Mouse (Mus musculus): ENCODE data around the gene Zic3. TPM values are rescaled to one million over a fixed set of nuclear protein-coding genes. Genes with fewer than 3 reads are reported as not detected.

The Zic3 gene
- 16.9 and 20.2 TPM in 2 replicates for polyA plus RNA-seq (2016; fragmentation: Nextera tagmentation; extraction: Ambion mirVana)

DNA sequence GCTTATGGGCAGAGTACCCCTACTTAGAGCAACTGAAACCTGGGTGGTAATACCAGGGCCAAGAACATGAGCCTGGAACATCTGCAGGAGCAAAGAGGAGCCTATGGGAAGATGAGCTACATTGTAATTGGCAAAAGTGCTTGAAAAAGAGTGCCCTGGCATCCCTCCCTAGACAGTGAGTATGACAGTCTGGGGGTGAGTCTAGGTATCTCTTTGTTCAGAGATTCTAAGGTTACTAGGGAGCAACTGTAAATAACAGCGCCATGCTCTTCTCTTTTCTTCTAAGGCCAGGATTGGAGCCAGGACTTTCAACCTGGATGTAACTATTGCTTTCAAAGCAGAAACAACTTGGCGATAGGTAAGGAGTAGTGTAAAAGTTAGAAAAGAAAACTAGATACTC, at the start of gene Zic3:
Gene Zic3 (plus strand): TSS at position 301 of the 400 bp plus-strand sequence.
- Histone ChIP-seq H3K27ac (replicated peaks) (no peak within 1 kb of the TSS), H3K9me3 (replicated peaks) (0 out of 2 replicates have a peak, but pooled peaks cover 3% of the 10 kb centered on the region), H3K4me1 (peaks cover 23% of the 10 kb centered on the region), H3K27me3 (ENCODE audit: low read depth, poor library complexity, severe bottlenecking) (peaks cover 93% of the 10 kb centered on the region), H3K4me3 (no peak within 1 kb of the TSS), H3K36me3 (no peaks in the 10 kb centered on the region)
- DNase-seq (ENCODE audit: low spot score), result no peak
- 89% methylated on average over 2 of the region's 2 CpGs for WGBS

DNA sequence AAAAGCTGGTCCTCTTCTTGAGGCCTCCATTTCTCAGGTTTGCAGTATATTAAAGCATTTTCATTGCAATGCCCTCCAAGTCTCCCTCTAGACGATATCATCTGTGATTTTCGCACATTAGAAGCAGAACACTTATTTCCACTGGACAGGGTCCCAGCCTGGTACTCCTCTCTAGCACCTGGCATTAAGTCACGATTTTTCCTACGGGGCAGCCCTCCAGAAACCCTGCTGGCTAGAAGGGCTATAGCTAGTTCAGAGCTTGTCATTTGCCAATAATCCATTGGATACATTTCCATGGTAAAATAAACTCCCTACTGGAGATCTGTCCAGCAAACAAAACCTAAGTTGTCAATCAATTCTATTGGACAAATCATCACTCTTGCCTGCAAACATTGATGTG, 40.1 kb upstream of the Zic3 start:
- Histone ChIP-seq H3K4me1 (0 out of 2 replicates have a peak, but pooled peaks cover 2% of the 10 kb centered on the region), H3K27ac (replicated peaks) (no peak overlapping the region), H3K4me3 (no peak overlapping the region), H3K36me3 (no peaks in the 10 kb centered on the region), H3K9me3 (replicated peaks) (no peaks in the 10 kb centered on the region), H3K27me3 (ENCODE audit: low read depth, poor library complexity, severe bottlenecking) (no peaks in the 10 kb centered on the region)
- DNase-seq (ENCODE audit: low spot score), result no peak
- WGBS, result 82% methylated on average over 4 of the region's 4 CpGs

- H3K36me3 ChIP-seq, result no peaks in the 10 kb centered on the region
- WGBS, result 62% methylated on average over 10 of the region's 10 CpGs
- H3K4me3 ChIP-seq, result no peak overlapping the region
- no peaks in the 10 kb centered on the region for H3K9me3 ChIP-seq (replicated peaks)
- no peaks in the 10 kb centered on the region for H3K27me3 ChIP-seq (ENCODE audit: low read depth, poor library complexity, severe bottlenecking)
- peak; percentile 23 for DNase-seq (ENCODE audit: low spot score)
- no peak overlapping the region for H3K27ac ChIP-seq (replicated peaks)
- H3K4me1 ChIP-seq, result 0 out of 2 replicates have a peak, but pooled peaks cover 3% of the 10 kb centered on the region
These were observed 34.9 kb upstream of the Zic3 start for GRCm38 (mm10) chrX:57987455-57988109.

DNA sequence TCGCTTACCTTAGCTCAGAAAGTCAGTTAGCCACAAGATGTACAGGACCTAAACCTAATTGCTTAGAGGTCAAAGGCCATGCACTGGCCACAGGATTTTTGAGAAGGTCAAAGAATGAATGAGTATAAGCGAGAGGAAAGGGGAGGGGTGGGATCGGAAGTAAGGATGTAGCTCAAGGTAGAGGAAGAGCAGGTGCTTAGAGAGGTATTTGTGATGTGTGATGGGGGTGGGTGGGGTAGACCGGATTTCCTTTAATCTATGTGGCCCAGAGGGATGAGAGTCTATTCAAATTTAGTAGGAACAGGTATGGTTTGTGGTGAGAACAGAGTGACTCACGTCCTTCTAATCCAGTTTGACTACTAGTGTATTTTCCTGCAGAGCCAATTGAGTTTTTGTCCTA, 9.1 kb upstream of the Zic3 start:
- peaks cover 64% of the 10 kb centered on the region for H3K27me3 ChIP-seq (ENCODE audit: low read depth, poor library complexity, severe bottlenecking)
- H3K36me3 ChIP-seq, result no peaks in the 10 kb centered on the region
- peaks cover 24% of the 10 kb centered on the region for H3K4me1 ChIP-seq
- WGBS, result 70% methylated on average over 5 of the region's 5 CpGs
- no peak overlapping the region for H3K4me3 ChIP-seq
- no peak overlapping the region for H3K27ac ChIP-seq (replicated peaks)
- no peaks in the 10 kb centered on the region for H3K9me3 ChIP-seq (replicated peaks)
- DNase-seq (ENCODE audit: low spot score), result no peak

GRCm38 (mm10) chrX:58014093-58014492, 8.4 kb upstream of the Zic3 start:
- WGBS, result 13% methylated on average over 12 of the region's 12 CpGs
- Histone ChIP-seq H3K27ac (replicated peaks) (no peak overlapping the region), H3K9me3 (replicated peaks) (no peaks in the 10 kb centered on the region), H3K4me3 (no peak overlapping the region), H3K36me3 (no peaks in the 10 kb centered on the region), H3K4me1 (peaks cover 29% of the 10 kb centered on the region), H3K27me3 (ENCODE audit: low read depth, poor library complexity, severe bottlenecking) (peaks cover 71% of the 10 kb centered on the region)
- peak; percentile 34 for DNase-seq (ENCODE audit: low spot score)

- Histone ChIP-seq H3K36me3 (no peaks in the 10 kb centered on the region), H3K27me3 (ENCODE audit: low read depth, poor library complexity, severe bottlenecking) (peaks cover 77% of the 10 kb centered on the region), H3K4me3 (no peak overlapping the region; the same call in 1 of the 2 replicates), H3K4me1 (peaks cover 30% of the 10 kb centered on the region), H3K9me3 (replicated peaks) (0 out of 2 replicates have a peak, but pooled peaks cover 3% of the 10 kb centered on the region), H3K27ac (replicated peaks) (no peak overlapping the region)
- DNase-seq (ENCODE audit: low spot score), result peak; percentile 11
- WGBS, result 20% methylated on average over 13 of the region's 13 CpGs
These were observed 7.7 kb upstream of the Zic3 start for GRCm38 (mm10) chrX:58014761-58015160.

- DNase-seq (ENCODE audit: low spot score), result peak; percentile 50
- peak overlapping the region; percentile 33 for H3K27ac ChIP-seq (replicated peaks)
These were observed 7.1 kb upstream of the Zic3 start for GRCm38 (mm10) chrX:58015336-58015945.

GRCm38 (mm10) chrX:58018720-58019119, 3.8 kb upstream of the Zic3 start:
- no peak overlapping the region for H3K27ac ChIP-seq (replicated peaks)
- peak overlapping the region; percentile 45 for H3K4me3 ChIP-seq
- H3K36me3 ChIP-seq, result no peaks in the 10 kb centered on the region
- H3K9me3 ChIP-seq (replicated peaks), result 0 out of 2 replicates have a peak, but pooled peaks cover 3% of the 10 kb centered on the region
- peaks cover 30% of the 10 kb centered on the region for H3K4me1 ChIP-seq
- H3K27me3 ChIP-seq (ENCODE audit: low read depth, poor library complexity, severe bottlenecking), result peaks cover 96% of the 10 kb centered on the region
- WGBS, result 14% methylated on average over 24 of the region's 24 CpGs
- peak; percentile 59 for DNase-seq (ENCODE audit: low spot score)

More at GRCm38 (mm10) chrX:58015336-58015945, 7.1 kb upstream of the Zic3 start:
- 26% methylated on average over 28 of the region's 29 CpGs for WGBS
- peaks cover 83% of the 10 kb centered on the region for H3K27me3 ChIP-seq (ENCODE audit: low read depth, poor library complexity, severe bottlenecking)
- H3K36me3 ChIP-seq, result no peaks in the 10 kb centered on the region
- H3K4me1 ChIP-seq, result peaks cover 30% of the 10 kb centered on the region
- 0 out of 2 replicates have a peak, but pooled peaks cover 3% of the 10 kb centered on the region for H3K9me3 ChIP-seq (replicated peaks)
- peak overlapping the region; percentile 29; the same call in 1 of the 2 replicates for H3K4me3 ChIP-seq

DNA sequence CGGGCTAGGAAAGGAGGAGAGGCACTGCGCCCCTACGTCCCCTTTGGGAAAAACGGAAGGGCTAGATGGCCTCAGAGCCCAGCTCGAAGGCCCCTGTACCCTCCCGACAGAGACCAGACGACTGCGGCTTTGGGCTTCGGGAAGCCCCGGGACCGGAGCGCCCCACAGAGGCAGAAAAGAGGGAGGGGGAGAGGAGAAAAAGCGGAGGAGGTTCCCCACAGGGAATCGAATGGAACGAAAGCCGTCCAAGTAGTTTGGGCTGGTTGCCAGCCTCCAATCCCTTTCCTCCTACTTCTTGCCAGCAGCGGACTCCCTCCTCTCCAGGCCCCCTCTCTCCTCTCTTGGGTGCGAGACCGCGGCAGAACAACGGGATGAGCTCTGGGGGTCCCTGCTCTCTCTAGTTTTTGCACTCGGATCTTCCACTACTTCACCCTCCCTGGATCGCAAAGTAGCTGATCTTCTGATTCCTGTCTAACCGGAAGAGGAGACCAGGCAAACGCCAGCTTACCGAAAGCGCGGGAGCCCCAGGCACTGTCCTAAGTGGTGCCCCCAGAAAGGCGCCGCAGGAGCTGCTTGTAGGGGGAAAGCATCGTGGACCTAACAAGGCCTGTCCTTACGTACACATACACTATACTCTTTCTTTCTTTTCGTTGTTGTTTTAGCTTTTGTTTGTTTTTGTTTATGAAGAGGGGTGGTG, 3.1 kb upstream of the Zic3 start:
- peaks cover 34% of the 10 kb centered on the region for H3K4me1 ChIP-seq
- DNase-seq (ENCODE audit: low spot score), result peak; percentile 58
- WGBS, result 18% methylated on average over 33 of the region's 33 CpGs
- peak overlapping the region; percentile 45 for H3K4me3 ChIP-seq
- H3K27ac ChIP-seq (replicated peaks), result peak overlapping the region; percentile 83
- H3K36me3 ChIP-seq, result no peaks in the 10 kb centered on the region
- 0 out of 2 replicates have a peak, but pooled peaks cover 3% of the 10 kb centered on the region for H3K9me3 ChIP-seq (replicated peaks)
- H3K27me3 ChIP-seq (ENCODE audit: low read depth, poor library complexity, severe bottlenecking), result peaks cover 94% of the 10 kb centered on the region

- peaks cover 25% of the 10 kb centered on the region for H3K4me1 ChIP-seq
- peaks cover 18% of the 10 kb centered on the region; the same call in 1 of the 2 replicates for H3K9me3 ChIP-seq (replicated peaks)
- 20% methylated on average over 9 of the region's 9 CpGs for WGBS
- peak; percentile 19 for DNase-seq (ENCODE audit: low spot score)
- H3K27me3 ChIP-seq (ENCODE audit: low read depth, poor library complexity, severe bottlenecking), result peaks cover 90% of the 10 kb centered on the region
- peak overlapping the region; percentile 59 for H3K27ac ChIP-seq (replicated peaks)
- H3K36me3 ChIP-seq, result no peaks in the 10 kb centered on the region
- peak overlapping the region; percentile 34; the same call in 1 of the 2 replicates for H3K4me3 ChIP-seq
These were observed 5.1 kb downstream of the Zic3 start for GRCm38 (mm10) chrX:58027631-58028030.

DNA sequence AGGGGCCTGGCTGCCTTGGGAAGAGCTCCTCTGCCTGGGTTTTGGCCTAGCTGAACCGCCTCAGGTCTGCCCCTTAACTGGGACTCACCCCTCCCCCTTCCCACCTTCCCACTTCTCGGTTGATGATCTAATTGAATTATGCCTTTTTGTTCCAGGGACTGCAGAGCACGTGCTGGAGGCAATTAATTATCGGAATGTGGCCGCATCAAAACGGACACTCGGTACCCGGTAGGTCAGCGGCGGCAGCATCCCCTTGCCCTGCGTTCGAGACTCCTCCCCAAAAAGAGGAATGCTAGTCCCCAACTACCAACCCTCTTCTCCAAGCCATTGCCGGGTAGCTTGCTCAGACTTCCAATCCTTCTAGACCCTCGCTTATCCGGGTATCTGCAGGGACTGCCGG, 5.6 kb downstream of the Zic3 start:
- peak overlapping the region; percentile 59 for H3K27ac ChIP-seq (replicated peaks)
- peak overlapping the region; percentile 34 for H3K4me3 ChIP-seq
- no peaks in the 10 kb centered on the region for H3K36me3 ChIP-seq
- peak; percentile 20 for DNase-seq (ENCODE audit: low spot score)
- peaks cover 90% of the 10 kb centered on the region for H3K27me3 ChIP-seq (ENCODE audit: low read depth, poor library complexity, severe bottlenecking)
- 14% methylated on average over 16 of the region's 16 CpGs for WGBS
- peaks cover 25% of the 10 kb centered on the region for H3K4me1 ChIP-seq
- peaks cover 18% of the 10 kb centered on the region; the same call in 1 of the 2 replicates for H3K9me3 ChIP-seq (replicated peaks)

DNA sequence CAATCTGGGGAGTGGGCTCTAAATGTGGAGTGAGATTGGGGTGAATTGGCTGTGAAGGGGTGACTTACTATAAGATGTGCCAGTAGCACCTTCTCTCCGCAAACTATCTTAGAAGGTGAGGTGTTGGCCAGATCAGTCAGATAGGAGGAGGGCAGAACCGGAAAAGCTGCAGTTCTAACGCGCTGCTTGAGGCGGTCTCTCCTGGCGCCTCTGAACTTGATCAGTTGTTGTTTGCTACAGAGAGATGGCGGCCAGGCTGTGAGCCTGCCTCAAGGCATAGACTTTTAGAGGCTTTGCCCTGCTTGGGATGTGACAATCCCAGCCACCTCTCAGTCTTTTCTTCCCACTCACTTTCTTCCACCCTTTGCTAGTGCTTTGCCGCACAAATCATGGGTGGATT, 6.4 kb downstream of the Zic3 start:
- WGBS, result 23% methylated on average over 8 of the region's 8 CpGs
- Histone ChIP-seq H3K36me3 (no peaks in the 10 kb centered on the region), H3K27me3 (ENCODE audit: low read depth, poor library complexity, severe bottlenecking) (peaks cover 91% of the 10 kb centered on the region), H3K27ac (replicated peaks) (peak overlapping the region; percentile 83; the same call in 1 of the 2 replicates), H3K4me3 (peak overlapping the region; percentile 62), H3K9me3 (replicated peaks) (peaks cover 18% of the 10 kb centered on the region; the same call in 1 of the 2 replicates), H3K4me1 (peaks cover 28% of the 10 kb centered on the region)
- DNase-seq (ENCODE audit: low spot score), result peak; percentile 23
